Mouse (Mus musculus): ENCODE results near the gene Npvf.

GRCm38 (mm10) chr6:50661729-50662128 is 7.5 kb upstream of the Npvf start:
- no peak for TF ChIP-seq CTCF (IDR thresholded peaks at IDR 0.05; ENCODE audit: low read depth, low read length)
- no peak for TF ChIP-seq POLR2AphosphoS5 (IDR thresholded peaks at IDR 0.05; ENCODE audit: insufficient replicate concordance, low read depth, low read length)
- no peak for TF ChIP-seq GATA1 (IDR thresholded peaks at IDR 0.05; ENCODE audit: borderline replicate concordance, low read length)
- TF ChIP-seq TAL1 (conservative IDR thresholded peaks at IDR 0.05; ENCODE audit: low read depth, low read length): no peak
- TF ChIP-seq GATA2 (IDR thresholded peaks at IDR 0.05; ENCODE audit: borderline replicate concordance, low read depth, low read length): no peak
